Mouse (Mus musculus) spleen, postnatal 10 days (tissue): ENCODE data around the gene Gcfc2.
A peak's percentile ranks its signal among the peaks of the same experiment; 100 is the strongest.

Experiments
- DNase-seq, 2 experiments: peaks; one replicate each; pipeline ENCODE4 v3.0.0; 2021 to 2022; ENCODE audit warnings: low spot score in 2 of 2

Gcfc2 gene

GRCm38 (mm10) chr6:81923523-81924142, at the start of gene Gcfc2:
Gene Gcfc2, plus strand, starts transcription at chr6:81923669.
- peak; percentile 94 to 95 for DNase-seq

- DNase-seq: no peak
These were observed 27.7 kb upstream of the Gcfc2 start for GRCm38 (mm10) chr6:81895678-81896230.

- no peak for DNase-seq
These were observed 13.1 kb upstream of the Gcfc2 start for GRCm38 (mm10) chr6:81910302-81910855.

- no peak for DNase-seq
These were observed 12.2 kb upstream of the Gcfc2 start for GRCm38 (mm10) chr6:81911244-81911643.

GRCm38 (mm10) chr6:81911713-81912112, 11.8 kb upstream of the Gcfc2 start:
- no peak for DNase-seq

GRCm38 (mm10) chr6:81912177-81912576, 11.3 kb upstream of the Gcfc2 start:
- no peak for DNase-seq

- DNase-seq: peak in 1 of 2 experiments; percentile 11
These were observed 835 bp downstream of the Gcfc2 start for GRCm38 (mm10) chr6:81924304-81924703.

GRCm38 (mm10) chr6:81929402-81929801, 5.9 kb downstream of the Gcfc2 start:
- no peak for DNase-seq

GRCm38 (mm10) chr6:81933281-81933680, 9.8 kb downstream of the Gcfc2 start:
- DNase-seq: no peak

GRCm38 (mm10) chr6:81941718-81942117, 18.2 kb downstream of the Gcfc2 start:
- DNase-seq: no peak

GRCm38 (mm10) chr6:81943281-81943680, 19.8 kb downstream of the Gcfc2 start:
- DNase-seq: no peak

GRCm38 (mm10) chr6:81944432-81944831, 21.0 kb downstream of the Gcfc2 start:
- no peak for DNase-seq

- no peak for DNase-seq
These were observed 23.4 kb downstream of the Gcfc2 start for GRCm38 (mm10) chr6:81946906-81947305.

GRCm38 (mm10) chr6:81955133-81955532, 31.7 kb downstream of the Gcfc2 start:
- no peak for DNase-seq

- DNase-seq: peak in 1 of 2 experiments; percentile 31
These were observed 32.9 kb downstream of the Gcfc2 start for GRCm38 (mm10) chr6:81956399-81956798.

GRCm38 (mm10) chr6:81957992-81958391, 34.5 kb downstream of the Gcfc2 start:
- DNase-seq: no peak

- DNase-seq: no peak
These were observed 36.4 kb downstream of the Gcfc2 start for GRCm38 (mm10) chr6:81959866-81960265.

- no peak for DNase-seq
These were observed 36.8 kb downstream of the Gcfc2 start for GRCm38 (mm10) chr6:81960284-81960683.

GRCm38 (mm10) chr6:81965296-81966067, 42.0 kb downstream of the Gcfc2 start, which contains the start of gene Mrpl19:
Gene Mrpl19, minus strand, starts transcription at chr6:81965958.
- DNase-seq: peak; percentile 87 to 91

GRCm38 (mm10) chr6:81966068-81966544, 42.6 kb downstream of the Gcfc2 start:
- DNase-seq: no peak

- no peak for DNase-seq
These were observed 47.7 kb downstream of the Gcfc2 start for GRCm38 (mm10) chr6:81971196-81971595.

- no peak for DNase-seq
These were observed 49.1 kb downstream of the Gcfc2 start for GRCm38 (mm10) chr6:81972595-81972994.
